Mouse (Mus musculus): Measurements from ENCODE around the gene Slc35e3.
"Not testable (repeated sequence)": the region's sequence is repeated elsewhere in the genome, so short reads cannot be mapped to it uniquely, and the experiment has no call there.

Gene Slc35e3

GRCm38 (mm10) chr10:117761551-117761950 lies 15.4 kb upstream of the Slc35e3 start:
- DNase-seq = no peak

GRCm38 (mm10) chr10:117760831-117761335 lies 14.7 kb upstream of the Slc35e3 start:
- DNase-seq = no peak

GRCm38 (mm10) chr10:117759844-117760630 lies 13.9 kb upstream of the Slc35e3 start:
- DNase-seq = no peak

GRCm38 (mm10) chr10:117758749-117759727 lies 12.9 kb upstream of the Slc35e3 start:
- DNase-seq = no peak

GRCm38 (mm10) chr10:117758344-117758743 lies 12.2 kb upstream of the Slc35e3 start:
- not testable (repeated sequence) for DNase-seq

GRCm38 (mm10) chr10:117757796-117758342 lies 11.7 kb upstream of the Slc35e3 start:
- no peak for DNase-seq

- DNase-seq = no peak
Measured at GRCm38 (mm10) chr10:117757259-117757658, 11.1 kb upstream of the Slc35e3 start.

- no peak for DNase-seq
Measured at GRCm38 (mm10) chr10:117756784-117757183, 10.6 kb upstream of the Slc35e3 start.

GRCm38 (mm10) chr10:117755799-117756467 lies 9.8 kb upstream of the Slc35e3 start:
- no peak for DNase-seq

- no peak for DNase-seq
Measured at GRCm38 (mm10) chr10:117755086-117755798, 9.1 kb upstream of the Slc35e3 start.

- DNase-seq = no peak
Measured at GRCm38 (mm10) chr10:117754609-117754940, 8.4 kb upstream of the Slc35e3 start.

GRCm38 (mm10) chr10:117753711-117754608 lies 7.8 kb upstream of the Slc35e3 start:
- no peak for DNase-seq

GRCm38 (mm10) chr10:117752851-117753647 lies 6.9 kb upstream of the Slc35e3 start:
- DNase-seq = no peak

GRCm38 (mm10) chr10:117752304-117752821 lies 6.2 kb upstream of the Slc35e3 start:
- no peak for DNase-seq

GRCm38 (mm10) chr10:117751744-117752143 lies 5.6 kb upstream of the Slc35e3 start:
- no peak for DNase-seq

GRCm38 (mm10) chr10:117751282-117751610 lies 5.1 kb upstream of the Slc35e3 start:
- DNase-seq = no peak

GRCm38 (mm10) chr10:117750529-117751281 lies 4.5 kb upstream of the Slc35e3 start:
- DNase-seq = no peak

GRCm38 (mm10) chr10:117749787-117750343 lies 3.7 kb upstream of the Slc35e3 start:
- no peak for DNase-seq

Data from lung, adult 18-20 months (tissue).